Mouse (Mus musculus) megakaryocyte, embryonic 14.5 days (primary cell): ENCODE results near the gene Ccser1. TPM values are rescaled to one million over a fixed set of nuclear protein-coding genes. Genes with fewer than 3 reads are reported as not detected.

ENCODE experiments used
- H3K27me3 ChIP-seq: replicated peaks from 2 replicates; pipeline ENCODE3; 2012; ENCODE audit warnings: inconsistent platforms
- H3K36me3 ChIP-seq: replicated peaks from 2 replicates; pipeline ENCODE3; 2012; ENCODE audit warnings: low read length, inconsistent platforms, mixed read lengths
- H3K4me1 ChIP-seq: 2 replicates; pipeline ENCODE4 v1.6.1; 2012; ENCODE audit warnings: inconsistent platforms
- H3K4me3 ChIP-seq: replicated peaks from 2 replicates; pipeline ENCODE3; 2012; ENCODE audit warnings: moderate library complexity, mild to moderate bottlenecking, inconsistent platforms
- H3K9me3 ChIP-seq: 2 replicates; pipeline ENCODE4 v1.6.1; 2012; ENCODE audit warnings: inconsistent platforms
- FLI1 ChIP-seq: IDR thresholded peaks from 2 replicates; pipeline ENCODE4 v1.6.1; 2012; ENCODE audit warnings: low read length, inconsistent platforms, mixed read lengths
- GATA1 ChIP-seq: IDR thresholded peaks from 3 replicates; pipeline ENCODE4 v1.6.1; 2012; ENCODE audit warnings: mixed read lengths, low read length, inconsistent platforms, borderline replicate concordance
- polyA plus RNA-seq: library from polyadenylated mRNA; stranded (reverse); fragments of >175 nt; gene quantifications from 2 replicates; pipeline ENCODE4 v1.2.3, GENCODE M21; 2012; ENCODE audit warnings: low replicate concordance; ENCODE audit not compliant: insufficient read depth

Gene Ccser1
- polyA plus RNA-seq, 1 experiment, result 0.15 TPM

GRCm38 (mm10) chr6:61177476-61177875, 2.6 kb upstream of the Ccser1 start:
- Histone ChIP-seq H3K4me3 (no peak overlapping the region), H3K4me1 (peaks cover 16% of the 10 kb centered on the region), H3K27me3 (peaks cover 38% of the 10 kb centered on the region), H3K36me3 (no peaks in the 10 kb centered on the region), H3K9me3 (no peaks in the 10 kb centered on the region)
- TF ChIP-seq GATA1 (no peak), FLI1 (no peak)

DNA sequence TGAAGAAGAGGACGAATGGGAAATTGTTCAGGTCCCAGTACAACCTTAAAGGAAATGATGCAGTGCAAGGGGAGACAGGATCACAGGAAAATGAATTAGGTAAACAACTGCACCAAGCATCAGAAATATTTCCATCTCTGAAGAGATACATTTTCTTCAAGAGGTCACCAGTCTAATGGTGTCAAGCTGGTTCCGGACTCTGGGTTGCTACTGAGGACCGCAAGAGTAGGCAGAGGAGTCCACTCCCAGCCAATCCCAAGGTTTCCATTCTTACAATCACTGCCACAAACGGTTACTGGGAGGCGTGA, 529 bp upstream of the Ccser1 start:
- Histone ChIP-seq H3K27me3 (peaks cover 35% of the 10 kb centered on the region), H3K4me3 (peak overlapping the region; percentile 95), H3K9me3 (no peaks in the 10 kb centered on the region), H3K36me3 (no peaks in the 10 kb centered on the region), H3K4me1 (peaks cover 23% of the 10 kb centered on the region)
- TF ChIP-seq GATA1 (no peak), FLI1 (no peak)

DNA sequence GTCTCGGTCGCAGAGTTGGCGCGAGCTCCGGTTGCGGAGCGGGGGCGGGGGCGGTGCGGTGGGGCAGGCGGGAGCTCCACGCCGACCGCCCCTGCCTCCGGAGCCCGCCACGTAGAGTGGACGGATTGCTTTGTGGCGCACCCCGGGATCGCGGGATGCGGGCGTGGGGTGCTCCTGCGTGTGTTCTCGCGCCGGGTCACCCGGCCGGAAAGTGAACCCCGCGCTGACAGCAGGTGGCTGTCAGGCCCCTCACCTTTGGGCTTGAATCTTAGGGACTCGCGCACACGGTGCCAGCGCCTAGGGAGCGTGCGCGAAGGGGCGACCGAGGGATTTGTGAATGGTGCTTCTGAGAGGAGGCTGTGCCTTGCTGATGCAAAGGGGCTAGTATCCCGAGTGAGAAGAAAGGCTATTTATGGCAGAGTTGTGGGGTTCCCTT, 650 bp downstream of the Ccser1 start:
- Histone ChIP-seq H3K36me3 (no peaks in the 10 kb centered on the region), H3K4me3 (peak overlapping the region; percentile 95), H3K4me1 (peaks cover 26% of the 10 kb centered on the region), H3K9me3 (no peaks in the 10 kb centered on the region), H3K27me3 (peaks cover 34% of the 10 kb centered on the region)
- TF ChIP-seq GATA1 (no peak), FLI1 (no peak)

- peaks cover 16% of the 10 kb centered on the region for H3K4me1 ChIP-seq
- TF ChIP-seq FLI1 (no peak), GATA1 (no peak)
These were observed 8.9 kb downstream of the Ccser1 start for GRCm38 (mm10) chr6:61189029-61189428.

DNA sequence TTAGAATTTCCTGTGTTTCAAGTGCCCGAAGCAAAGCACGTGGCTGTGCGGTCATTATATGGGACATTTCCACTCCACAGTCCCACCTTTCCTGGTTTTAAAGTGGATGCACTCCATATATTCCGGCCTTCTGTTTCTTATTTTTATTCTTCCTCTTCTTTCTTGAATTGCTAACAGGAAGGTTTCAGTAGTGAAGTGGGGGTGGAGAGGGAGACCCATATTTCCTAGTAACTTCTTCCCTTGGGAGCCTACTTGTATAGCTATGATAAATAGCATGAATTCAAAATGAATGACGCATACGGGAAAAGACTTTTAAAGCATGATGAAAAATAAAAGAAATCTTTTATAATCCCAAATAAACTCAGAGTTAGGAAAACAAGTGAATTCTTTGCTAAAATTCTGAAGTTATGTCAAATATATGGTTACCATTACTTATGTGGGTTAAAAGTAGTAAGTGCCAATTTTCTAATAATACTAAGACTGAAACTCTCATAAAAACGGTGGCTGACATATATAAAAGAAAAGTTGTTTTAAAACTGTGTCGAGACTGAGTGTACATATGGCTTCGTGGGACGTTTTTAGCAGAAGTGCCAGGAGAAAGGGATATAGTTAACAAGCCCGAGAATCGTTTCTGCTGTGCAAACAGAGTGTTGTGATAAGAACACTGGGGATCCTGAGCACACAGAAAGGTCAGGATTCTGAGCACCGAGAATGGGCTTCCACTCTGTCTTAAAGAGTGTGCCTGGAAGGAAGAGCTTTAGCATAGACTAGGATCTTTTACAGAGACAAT, 11.7 kb downstream of the Ccser1 start:
- H3K36me3 ChIP-seq, result no peaks in the 10 kb centered on the region
- no peak overlapping the region for H3K4me3 ChIP-seq
- no peaks in the 10 kb centered on the region for H3K9me3 ChIP-seq
- no peaks in the 10 kb centered on the region for H3K27me3 ChIP-seq
- H3K4me1 ChIP-seq, result peaks cover 6% of the 10 kb centered on the region
- no peak for TF ChIP-seq GATA1
- no peak for TF ChIP-seq FLI1

More at GRCm38 (mm10) chr6:61189029-61189428, 8.9 kb downstream of the Ccser1 start:
- Histone ChIP-seq H3K36me3 (no peaks in the 10 kb centered on the region), H3K27me3 (no peaks in the 10 kb centered on the region), H3K4me3 (no peak overlapping the region), H3K9me3 (no peaks in the 10 kb centered on the region)

GRCm38 (mm10) chr6:61203344-61203743, 23.2 kb downstream of the Ccser1 start:
- Histone ChIP-seq H3K4me1 (peaks cover 10% of the 10 kb centered on the region), H3K9me3 (no peaks in the 10 kb centered on the region), H3K4me3 (no peak overlapping the region), H3K36me3 (no peaks in the 10 kb centered on the region), H3K27me3 (no peaks in the 10 kb centered on the region)
- no peak for TF ChIP-seq FLI1
- TF ChIP-seq GATA1, result no peak

- TF ChIP-seq FLI1 (no peak), GATA1 (no peak)
- H3K9me3 ChIP-seq, result no peaks in the 10 kb centered on the region
- no peak overlapping the region for H3K4me3 ChIP-seq
- peaks cover 12% of the 10 kb centered on the region for H3K4me1 ChIP-seq
- no peaks in the 10 kb centered on the region for H3K27me3 ChIP-seq
- no peaks in the 10 kb centered on the region for H3K36me3 ChIP-seq
These were observed 25.9 kb downstream of the Ccser1 start for GRCm38 (mm10) chr6:61206042-61206441.

DNA sequence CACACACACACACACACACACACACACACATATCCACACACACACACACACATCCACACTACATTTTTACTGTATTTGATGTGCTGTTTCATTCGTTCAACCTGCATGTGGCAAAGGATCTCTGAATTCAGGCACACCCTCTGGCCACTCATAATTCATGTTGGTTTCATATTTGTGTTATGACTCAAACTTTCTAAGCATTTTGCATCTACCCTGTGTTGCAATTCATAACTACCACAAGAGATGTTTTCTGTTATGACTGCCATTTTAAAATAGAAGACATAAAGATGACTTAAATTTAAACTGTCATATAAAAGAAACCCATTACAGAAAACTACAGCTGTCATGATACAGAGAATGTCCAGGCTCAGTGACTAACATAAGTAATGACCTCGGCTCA, 26.5 kb downstream of the Ccser1 start:
- Histone ChIP-seq H3K4me1 (peaks cover 12% of the 10 kb centered on the region), H3K9me3 (no peaks in the 10 kb centered on the region), H3K4me3 (no peak overlapping the region), H3K36me3 (no peaks in the 10 kb centered on the region), H3K27me3 (no peaks in the 10 kb centered on the region)
- TF ChIP-seq FLI1 (no peak), GATA1 (no peak)

DNA sequence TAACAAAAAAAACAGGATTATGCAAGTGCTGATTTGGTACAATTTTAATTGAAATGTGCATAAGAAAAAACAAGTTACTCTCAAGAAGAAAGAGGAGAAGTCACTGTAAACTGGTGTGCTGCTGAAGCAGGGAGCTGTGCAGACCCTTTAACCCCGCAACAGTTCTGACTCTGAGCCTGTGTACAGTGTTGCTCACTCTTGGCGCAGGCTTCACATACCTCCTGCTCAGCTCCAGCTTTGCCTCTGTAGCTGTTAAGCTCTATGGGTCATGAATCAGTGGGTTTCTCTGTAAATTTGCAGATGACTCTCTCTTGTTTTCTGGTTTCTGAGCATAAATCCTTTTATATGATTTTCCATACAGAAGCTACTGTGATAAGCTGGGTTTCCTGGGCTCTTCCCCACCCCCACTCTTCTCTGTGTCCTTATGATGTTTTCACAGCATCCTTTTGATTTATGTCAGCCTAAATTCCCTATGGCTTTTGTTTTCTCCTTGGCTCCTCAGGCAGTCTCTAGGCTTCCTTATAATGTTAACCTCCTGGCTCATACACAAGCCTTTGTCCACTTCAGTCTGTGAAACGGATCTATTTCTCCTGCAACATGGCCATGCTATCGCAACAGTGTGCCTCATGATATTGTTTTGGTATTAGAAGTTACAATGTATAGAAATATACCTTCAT, 30.1 kb downstream of the Ccser1 start:
- H3K4me3 ChIP-seq, result no peak overlapping the region
- H3K27me3 ChIP-seq, result no peaks in the 10 kb centered on the region
- peaks cover 16% of the 10 kb centered on the region for H3K4me1 ChIP-seq
- H3K9me3 ChIP-seq, result no peaks in the 10 kb centered on the region
- no peaks in the 10 kb centered on the region for H3K36me3 ChIP-seq
- TF ChIP-seq FLI1 (no peak), GATA1 (no peak)

DNA sequence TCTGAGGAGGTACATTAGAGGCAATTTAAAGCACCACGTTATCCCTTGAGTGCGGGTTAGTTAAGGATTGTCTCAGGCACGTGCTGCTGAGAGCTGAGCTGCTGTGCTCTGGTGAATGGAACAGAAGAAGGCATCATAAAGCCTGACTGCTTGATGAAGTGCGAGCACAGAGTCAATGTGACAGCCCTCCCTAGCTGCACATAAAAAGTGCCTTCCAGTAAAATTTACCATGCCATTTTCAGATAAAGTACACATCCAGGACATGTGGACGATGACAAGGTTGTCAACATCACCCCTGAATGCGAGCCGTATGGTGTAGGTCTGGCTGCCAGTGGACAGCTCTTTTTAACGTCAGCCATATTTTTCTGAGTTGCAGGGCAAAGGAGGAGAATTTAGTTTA, 35.6 kb downstream of the Ccser1 start:
- TF ChIP-seq GATA1, result no peak
- TF ChIP-seq FLI1, result no peak
- Histone ChIP-seq H3K36me3 (no peaks in the 10 kb centered on the region), H3K9me3 (no peaks in the 10 kb centered on the region), H3K4me1 (peaks cover 8% of the 10 kb centered on the region; the same call in 1 of the 2 replicates), H3K4me3 (no peak overlapping the region), H3K27me3 (peaks cover 2% of the 10 kb centered on the region)
